Mouse (Mus musculus) adrenal gland, adult 2 months (tissue): ENCODE data around the gene 4930455H04Rik. TPM values are rescaled to one million over a fixed set of nuclear protein-coding genes. Genes with fewer than 3 reads are reported as not detected.

Source experiments
- polyA plus RNA-seq: library from polyadenylated mRNA; depleted of rRNA; stranded (reverse); fragments of >200 nt; gene quantifications from 2 replicates; pipeline ENCODE4 v1.2.3, GENCODE M21; 2012; rRNA removed
- total RNA-seq, 2 experiments: library from RNA; stranded (reverse); gene quantifications; 2 replicates each; pipeline ENCODE4 v1.2.3; 2021

The 4930455H04Rik gene
- total and polyA plus RNA-seq, 3 experiments = not detected

Other genes with a start within 250 kb of the 4930455H04Rik start
- 10 to 100 TPM; 53.8 to 54.6 TPM for gene Agl, start 160.1 kb upstream of the 4930455H04Rik start, total RNA-seq
- gene Agl, start 160.1 kb upstream of the 4930455H04Rik start, polyA plus RNA-seq = 9.7 and 9.8 TPM in 2 replicates
- gene Frrs1, start 108.8 kb upstream of the 4930455H04Rik start, total RNA-seq = 10 to 100 TPM; 10.1 to 26.8 TPM
- 11.9 and 18.5 TPM in 2 replicates for gene Frrs1, start 108.8 kb upstream of the 4930455H04Rik start, polyA plus RNA-seq
- 10 to 100 TPM; 38.3 to 67.9 TPM for gene Palmd, start 720 bp downstream of the 4930455H04Rik start, total RNA-seq
- gene Palmd, start 720 bp downstream of the 4930455H04Rik start, polyA plus RNA-seq = 2.3 and 3.3 TPM in 2 replicates